Mouse (Mus musculus) neural tube, embryonic 10.5 days (tissue): ENCODE measurements at regions not wholly inside any gene's neighbourhood (a gene's known extent, or its start where the extent isn't known, plus 50 kb on each side); places are given as distances from the start of the nearest gene placed in this dataset.

ENCODE experiments used
- DNase-seq: peaks from one replicate; pipeline ENCODE4 v3.0.0-alpha.2; 2017; ENCODE audit warnings: low spot score; ENCODE audit errors: extremely low spot score

GRCm38 (mm10) chr10:17260154-17260553 is 462.9 kb upstream of the Cited2 start:
- DNase-seq = no peak

DNA sequence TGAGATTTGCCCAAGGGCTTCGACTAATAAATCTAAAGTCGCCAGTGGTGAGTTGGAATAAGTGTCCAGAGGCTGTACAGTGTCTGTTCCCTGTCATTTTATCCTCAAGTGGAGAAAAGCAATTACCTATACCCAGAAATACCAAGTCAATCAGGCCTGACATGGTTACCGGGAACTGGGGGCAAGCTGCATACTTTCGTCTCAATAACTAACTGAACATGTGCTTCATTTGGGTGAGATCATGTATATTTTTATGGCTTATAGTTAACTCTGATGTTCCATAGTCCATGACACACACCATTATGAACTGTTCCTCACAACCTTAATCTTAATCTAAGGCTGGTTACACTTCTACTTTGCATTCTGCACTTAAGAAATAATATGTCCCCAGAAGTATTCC is 462.4 kb upstream of the Cited2 start:
- no peak for DNase-seq

GRCm38 (mm10) chr10:17261192-17261824 is 461.7 kb upstream of the Cited2 start:
- no peak for DNase-seq

DNA sequence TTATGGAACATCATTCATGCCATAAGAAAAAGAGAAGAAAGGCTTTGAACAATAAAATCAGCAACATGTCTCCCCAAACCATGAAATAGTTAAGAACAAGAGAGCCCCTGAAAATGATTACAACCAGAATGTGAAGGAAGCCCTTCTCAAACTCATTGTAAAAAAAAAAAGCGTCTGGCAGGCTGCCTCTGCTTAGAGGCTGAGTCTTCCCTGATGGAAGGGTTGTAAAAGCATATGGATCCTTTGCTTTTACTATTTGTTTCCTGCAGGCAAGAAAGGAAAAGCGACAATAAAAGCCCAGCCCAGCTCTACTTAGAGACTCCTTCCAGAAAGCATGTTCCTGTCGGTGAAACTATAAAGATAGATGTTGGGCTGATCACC is 461.2 kb upstream of the Cited2 start:
- DNase-seq = no peak

GRCm38 (mm10) chr10:17272646-17273045 is 450.4 kb upstream of the Cited2 start:
- no peak for DNase-seq

GRCm38 (mm10) chr10:17273855-17274254 is 449.2 kb upstream of the Cited2 start:
- no peak for DNase-seq

GRCm38 (mm10) chr10:17275214-17275613 is 447.8 kb upstream of the Cited2 start:
- no peak for DNase-seq

GRCm38 (mm10) chr10:17277911-17278310 is 445.1 kb upstream of the Cited2 start:
- DNase-seq = no peak

- DNase-seq = no peak
Measured at GRCm38 (mm10) chr10:17284858-17285257, 438.2 kb upstream of the Cited2 start.

- DNase-seq = no peak
Measured at GRCm38 (mm10) chr10:17287141-17287540, 435.9 kb upstream of the Cited2 start.

GRCm38 (mm10) chr10:17288231-17288630 is 434.8 kb upstream of the Cited2 start:
- no peak for DNase-seq

DNA sequence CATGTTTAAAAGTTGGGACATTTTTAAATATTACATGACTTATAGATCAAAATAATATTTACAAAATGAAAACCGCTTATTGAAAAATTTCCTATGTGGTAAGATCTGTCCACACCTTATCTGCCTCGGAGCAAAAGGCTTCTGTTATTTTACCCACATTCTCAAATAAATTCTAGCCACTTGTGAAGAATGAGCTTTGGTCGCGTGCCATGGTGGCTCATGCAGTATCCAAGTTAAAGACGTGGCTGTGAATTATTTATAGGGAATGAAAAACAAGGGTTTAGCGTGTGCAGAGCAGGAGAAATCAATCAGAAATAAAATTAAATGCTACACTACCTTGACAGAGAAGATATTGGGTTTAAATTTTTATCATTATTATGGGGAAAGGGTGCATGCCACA is 430.7 kb upstream of the Cited2 start:
- no peak for DNase-seq

DNA sequence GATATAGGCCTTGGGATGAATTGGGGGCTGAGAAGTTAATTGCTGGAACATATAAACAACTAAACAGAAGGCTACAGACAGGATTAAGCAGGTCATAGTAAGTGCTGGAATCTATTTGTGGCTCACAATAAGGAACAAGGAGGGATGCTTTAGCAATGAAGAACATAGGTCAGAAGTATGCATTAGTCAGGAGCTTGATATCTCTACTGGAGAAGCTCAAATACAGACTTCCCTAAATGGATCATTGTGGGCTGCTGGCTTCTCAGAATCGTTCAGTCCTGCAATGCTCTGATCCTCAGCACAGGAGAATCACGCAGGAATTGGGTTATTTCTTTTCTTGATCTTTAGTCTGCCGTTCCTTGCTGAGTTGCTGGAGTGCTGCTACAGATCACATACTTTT is 428.6 kb upstream of the Cited2 start:
- no peak for DNase-seq

GRCm38 (mm10) chr10:17295157-17295556 is 427.9 kb upstream of the Cited2 start:
- no peak for DNase-seq

DNA sequence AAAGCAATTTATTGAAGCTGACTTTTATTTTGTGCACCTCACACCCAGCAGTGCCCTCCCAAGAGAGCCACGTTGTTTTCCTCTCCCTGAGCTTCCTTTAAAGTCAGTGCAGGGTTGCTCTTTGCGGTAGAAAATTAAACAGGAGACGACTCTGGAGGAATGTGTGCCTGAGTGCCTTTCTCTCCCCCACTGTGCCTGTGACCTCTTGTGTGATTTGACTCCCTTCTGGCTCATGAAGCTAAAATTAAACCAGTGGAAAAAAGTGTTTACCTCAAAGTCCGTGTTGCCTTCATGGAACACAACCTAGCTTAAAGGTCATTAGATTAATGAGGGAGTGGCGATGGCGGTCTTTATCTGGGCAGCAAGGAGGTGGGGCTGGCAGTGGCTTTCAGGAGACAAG is 423.4 kb upstream of the Cited2 start:
- no peak for DNase-seq

- no peak for DNase-seq
Measured at GRCm38 (mm10) chr10:17326724-17327123, 396.3 kb upstream of the Cited2 start.

DNA sequence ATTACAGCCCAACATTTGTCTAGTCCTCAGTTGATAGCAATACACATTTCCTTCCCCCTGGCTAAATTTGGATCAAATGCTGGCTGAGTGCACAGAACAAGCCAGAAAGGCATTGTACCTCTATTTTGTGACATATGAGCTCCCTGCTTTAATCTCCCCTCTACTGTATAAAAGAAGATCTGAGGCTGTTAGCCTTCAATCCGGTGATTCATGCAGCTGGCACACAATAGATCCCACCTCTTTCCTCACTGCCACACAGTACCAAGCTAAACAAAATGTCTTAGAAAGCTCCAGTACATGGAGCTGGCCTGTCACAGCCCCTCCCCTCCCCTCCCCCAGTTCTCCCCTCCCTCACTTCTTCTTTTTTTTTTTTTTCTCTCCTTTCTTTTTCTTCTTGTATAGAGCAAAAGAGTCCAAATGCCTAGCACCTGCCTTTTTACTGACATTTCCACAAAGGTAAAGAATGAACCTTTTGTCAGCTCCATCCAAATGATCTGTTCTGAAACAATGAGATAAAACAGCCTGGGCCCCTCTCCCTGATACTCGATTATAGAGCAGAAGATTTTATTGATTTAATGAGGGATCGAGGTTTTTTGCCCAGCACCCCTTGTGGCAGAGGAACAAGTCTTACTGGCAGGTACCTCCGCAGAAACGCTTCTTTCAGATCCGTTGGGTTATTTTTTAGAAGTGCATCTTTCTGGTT is 392.0 kb upstream of the Cited2 start:
- DNase-seq = no peak

GRCm38 (mm10) chr10:17331607-17332008 is 391.4 kb upstream of the Cited2 start:
- DNase-seq = peak; percentile 58

GRCm38 (mm10) chr10:17332025-17332767 is 390.8 kb upstream of the Cited2 start:
- DNase-seq = peak; percentile 49

GRCm38 (mm10) chr10:17332986-17333385 is 390.0 kb upstream of the Cited2 start:
- no peak for DNase-seq

- no peak for DNase-seq
Measured at GRCm38 (mm10) chr10:17333676-17334075, 389.3 kb upstream of the Cited2 start.

GRCm38 (mm10) chr10:17337217-17337616 is 385.8 kb upstream of the Cited2 start:
- no peak for DNase-seq

- no peak for DNase-seq
Measured at GRCm38 (mm10) chr10:17343829-17344228, 379.2 kb upstream of the Cited2 start.
